Mouse (Mus musculus): ENCODE measurements around the gene Wfdc3. TPM values are rescaled to one million over a fixed set of nuclear protein-coding genes. Genes with fewer than 3 reads are reported as not detected.
"Not testable (repeated sequence)": the region's sequence is repeated elsewhere in the genome, so short reads cannot be mapped to it uniquely, and the experiment has no call there.

Wfdc3 gene
- polyA plus RNA-seq, 1 experiment from 2014 or later = 0.61 TPM

DNA sequence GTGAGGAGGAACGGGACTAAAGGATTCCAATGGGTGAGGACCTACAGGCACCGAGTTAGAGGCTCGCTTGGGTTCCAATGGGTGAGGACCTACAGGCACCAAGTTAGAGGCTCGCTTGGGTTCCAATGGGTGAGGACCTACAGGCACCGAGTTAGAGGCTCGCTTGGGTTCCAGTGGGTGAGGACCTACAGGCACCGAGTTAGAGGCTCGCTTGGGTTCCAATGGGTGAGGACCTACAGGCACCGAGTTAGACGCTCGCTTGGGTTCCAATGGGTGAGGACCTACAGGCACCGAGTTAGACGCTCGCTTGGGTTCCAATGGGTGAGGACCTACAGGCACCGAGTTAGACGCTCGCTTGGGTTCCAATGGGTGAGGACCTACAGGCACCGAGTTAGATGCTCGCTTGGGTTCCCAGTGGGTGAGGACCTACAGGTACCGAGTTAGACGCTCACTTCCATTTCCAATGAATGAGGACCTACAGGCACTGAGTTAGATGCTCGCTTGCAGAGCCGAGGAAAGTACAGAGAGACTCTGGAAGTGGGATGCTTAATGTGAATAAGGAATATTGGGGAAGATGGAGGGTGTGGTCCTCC, 29.4 kb downstream of the Wfdc3 start:
- 92% methylated on average over 23 of the region's 23 CpGs for WGBS
- H3K4me1 ChIP-seq; H3K27me3 ChIP-seq (ENCODE audit: poor library complexity, severe bottlenecking); H3K9me3 ChIP-seq; H3K4me3 ChIP-seq; DNase-seq (ENCODE audit: extremely low spot score, low spot score); H3K27ac ChIP-seq; H3K36me3 ChIP-seq (replicated peaks): not testable (repeated sequence)

DNA sequence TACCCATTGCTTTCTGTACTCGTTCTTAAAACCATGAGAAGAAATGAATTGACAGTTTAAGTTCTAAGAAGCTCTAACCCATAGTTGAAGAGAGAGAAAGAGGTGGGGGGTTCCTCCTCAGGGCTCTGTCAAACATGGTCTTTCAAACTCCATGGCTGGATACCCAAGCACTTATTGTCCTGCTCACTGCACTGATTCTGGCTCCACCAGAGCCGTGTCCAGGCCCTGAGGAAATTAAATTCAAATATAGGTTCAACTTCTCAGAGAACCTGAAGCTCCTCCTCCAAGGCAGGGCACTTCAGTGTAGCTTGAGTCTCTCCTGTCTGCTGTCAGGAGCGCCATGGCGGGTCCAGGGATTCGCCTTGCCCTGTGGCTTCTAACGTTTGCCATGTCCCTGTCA, 30.7 kb downstream of the Wfdc3 start, which contains the start of gene Spint5:
TSS of gene Spint5 (plus strand) at position 301 of the 400 bp plus-strand sequence.
- Histone ChIP-seq H3K9me3 (no peaks in the 10 kb centered on the region), H3K4me1 (no peaks in the 10 kb centered on the region), H3K27me3 (ENCODE audit: poor library complexity, severe bottlenecking) (no peaks in the 10 kb centered on the region), H3K4me3 (no peak within 1 kb of the TSS), H3K36me3 (replicated peaks) (no peaks in the 10 kb centered on the region), H3K27ac (no peak within 1 kb of the TSS)
- WGBS = 77% methylated on average over 6 of the region's 6 CpGs
- no peak for DNase-seq (ENCODE audit: extremely low spot score, low spot score)

DNA sequence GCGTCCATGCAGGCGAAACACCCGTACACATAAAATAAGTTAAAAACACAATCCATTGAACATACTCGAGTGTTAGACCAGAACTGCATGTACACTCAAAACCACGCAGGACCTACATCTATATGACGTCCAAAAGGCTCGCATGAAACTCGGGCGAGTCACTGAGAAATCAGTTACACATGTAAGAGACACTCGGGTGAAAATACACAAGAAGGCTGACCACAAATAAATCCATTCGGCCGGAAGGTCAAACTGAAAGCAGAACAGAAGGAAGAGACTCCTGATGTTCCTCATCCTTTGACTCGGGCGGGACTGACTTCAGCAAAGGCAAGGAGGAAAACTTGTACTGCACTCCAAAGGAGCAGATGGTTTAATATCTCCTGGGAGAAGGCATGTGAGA, 39.7 kb downstream of the Wfdc3 start:
- no peaks in the 10 kb centered on the region for H3K4me1 ChIP-seq
- no peak overlapping the region for H3K4me3 ChIP-seq
- H3K27ac ChIP-seq = no peak overlapping the region
- no peaks in the 10 kb centered on the region for H3K9me3 ChIP-seq
- H3K27me3 ChIP-seq (ENCODE audit: poor library complexity, severe bottlenecking) = no peaks in the 10 kb centered on the region
- WGBS = 92% methylated on average over 14 of the region's 14 CpGs
- no peaks in the 10 kb centered on the region for H3K36me3 ChIP-seq (replicated peaks)
- no peak for DNase-seq (ENCODE audit: extremely low spot score, low spot score)

DNA sequence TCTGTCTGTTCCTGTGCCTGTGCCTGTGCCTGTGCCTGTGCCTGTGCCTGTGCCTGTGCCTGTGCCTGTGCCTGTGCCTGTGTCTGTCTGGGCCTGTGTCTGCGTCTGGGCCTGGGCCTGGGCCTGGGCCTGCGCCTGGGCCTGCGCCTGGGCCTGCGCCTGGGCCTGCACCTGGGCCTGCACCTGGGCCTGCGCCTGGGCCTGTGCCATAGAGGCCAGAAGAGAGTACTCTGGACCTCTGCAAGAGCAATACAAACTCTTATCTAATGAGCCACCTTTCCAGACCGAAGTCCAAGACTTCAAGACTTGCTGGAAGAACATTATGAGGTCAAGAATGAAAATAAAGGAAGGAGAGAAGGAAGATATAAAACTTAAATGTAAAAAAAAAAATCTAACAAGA, 40.4 kb downstream of the Wfdc3 start:
- no peak overlapping the region for H3K4me3 ChIP-seq
- no peaks in the 10 kb centered on the region for H3K36me3 ChIP-seq (replicated peaks)
- no peaks in the 10 kb centered on the region for H3K4me1 ChIP-seq
- WGBS = 91% methylated on average over 6 of the region's 6 CpGs
- no peak overlapping the region for H3K27ac ChIP-seq
- no peak for DNase-seq (ENCODE audit: extremely low spot score, low spot score)
- no peaks in the 10 kb centered on the region for H3K9me3 ChIP-seq
- no peaks in the 10 kb centered on the region for H3K27me3 ChIP-seq (ENCODE audit: poor library complexity, severe bottlenecking)

DNA sequence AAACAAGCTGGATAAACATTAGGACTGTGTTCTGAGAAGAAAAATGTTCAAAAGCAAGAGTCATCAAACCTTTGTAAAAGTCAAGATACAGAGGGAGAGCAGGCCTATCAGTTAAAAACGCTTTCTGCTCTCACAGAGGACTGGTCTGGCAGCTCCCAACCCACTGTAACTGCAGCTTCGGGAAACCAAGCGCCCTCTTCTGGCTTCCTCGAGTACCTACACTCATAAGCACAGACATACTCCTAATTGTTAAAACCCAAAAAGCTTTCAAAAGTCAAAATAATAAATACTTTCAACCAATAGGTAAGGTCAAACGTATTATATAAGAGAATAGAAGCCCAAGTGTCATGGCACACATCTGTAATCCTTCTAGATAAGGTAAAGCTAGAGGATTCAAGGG, 41.5 kb downstream of the Wfdc3 start:
- Histone ChIP-seq H3K4me1 (no peaks in the 10 kb centered on the region), H3K27ac (no peak overlapping the region), H3K4me3 (no peak overlapping the region), H3K36me3 (replicated peaks) (no peaks in the 10 kb centered on the region), H3K9me3 (no peaks in the 10 kb centered on the region), H3K27me3 (ENCODE audit: poor library complexity, severe bottlenecking) (no peaks in the 10 kb centered on the region)
- 76% methylated on average over 5 of the region's 5 CpGs for WGBS
- no peak for DNase-seq (ENCODE audit: extremely low spot score, low spot score)

DNA sequence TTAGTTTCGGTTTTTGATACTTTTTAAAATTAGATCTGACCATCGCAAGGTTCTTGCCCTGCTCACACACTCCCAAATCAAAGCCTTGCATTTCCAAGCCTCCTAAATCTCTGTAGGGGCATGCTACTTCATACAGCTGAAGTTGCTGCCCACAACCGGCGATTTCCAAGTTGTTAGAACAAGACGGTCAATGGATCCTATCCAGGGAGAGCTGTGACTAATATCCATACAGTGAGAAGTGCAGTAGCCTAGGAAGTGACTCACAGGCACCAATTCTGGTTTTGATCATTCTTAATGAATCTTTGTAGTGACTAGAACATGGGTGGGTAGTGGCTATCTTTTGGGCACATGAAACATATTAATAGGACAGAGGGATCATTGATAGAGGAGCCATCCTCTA, 44.0 kb downstream of the Wfdc3 start:
- no peak for DNase-seq (ENCODE audit: extremely low spot score, low spot score)
- H3K27ac ChIP-seq = no peak overlapping the region
- H3K4me1 ChIP-seq = no peaks in the 10 kb centered on the region
- no peaks in the 10 kb centered on the region for H3K9me3 ChIP-seq
- 93% methylated on average over 5 of the region's 5 CpGs for WGBS
- H3K4me3 ChIP-seq = no peak overlapping the region
- no peaks in the 10 kb centered on the region for H3K36me3 ChIP-seq (replicated peaks)
- H3K27me3 ChIP-seq (ENCODE audit: poor library complexity, severe bottlenecking) = no peaks in the 10 kb centered on the region

DNA sequence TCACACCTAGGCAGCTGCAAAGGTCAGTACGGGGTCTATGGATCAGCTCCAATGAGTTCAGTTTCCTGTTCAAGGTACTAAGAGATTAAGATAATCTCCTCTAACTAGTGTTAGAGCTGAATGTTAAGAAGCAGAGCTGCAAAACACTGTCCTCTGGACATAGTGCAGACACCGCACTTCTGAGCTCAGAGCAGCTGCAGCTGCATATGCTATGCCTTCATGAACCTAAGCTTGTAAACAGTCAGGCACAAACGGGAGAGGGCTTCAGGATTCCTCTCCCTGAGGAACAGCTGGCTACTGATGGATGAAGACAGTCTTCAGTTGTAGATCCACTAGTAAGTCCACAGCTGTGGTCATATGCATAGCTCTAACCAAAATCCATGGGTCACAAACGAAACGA, 44.8 kb downstream of the Wfdc3 start:
- Histone ChIP-seq H3K36me3 (replicated peaks) (no peaks in the 10 kb centered on the region), H3K9me3 (no peaks in the 10 kb centered on the region), H3K27me3 (ENCODE audit: poor library complexity, severe bottlenecking) (no peaks in the 10 kb centered on the region), H3K4me1 (no peaks in the 10 kb centered on the region), H3K27ac (no peak overlapping the region), H3K4me3 (no peak overlapping the region)
- 83% methylated on average over 5 of the region's 5 CpGs for WGBS
- DNase-seq (ENCODE audit: extremely low spot score, low spot score) = no peak

GRCm38 (mm10) chr2:164698201-164698600, 47.5 kb downstream of the Wfdc3 start, which contains the start of gene Spint4:
Gene Spint4, plus strand, starts transcription at chr2:164698501.
- Histone ChIP-seq H3K4me1 (no peaks in the 10 kb centered on the region), H3K27me3 (ENCODE audit: poor library complexity, severe bottlenecking) (no peaks in the 10 kb centered on the region), H3K36me3 (replicated peaks) (no peaks in the 10 kb centered on the region), H3K4me3 (no peak within 1 kb of the TSS), H3K9me3 (no peaks in the 10 kb centered on the region), H3K27ac (no peak within 1 kb of the TSS)
- WGBS = 89% methylated on average over 4 of the region's 4 CpGs
- no peak for DNase-seq (ENCODE audit: extremely low spot score, low spot score)

DNA sequence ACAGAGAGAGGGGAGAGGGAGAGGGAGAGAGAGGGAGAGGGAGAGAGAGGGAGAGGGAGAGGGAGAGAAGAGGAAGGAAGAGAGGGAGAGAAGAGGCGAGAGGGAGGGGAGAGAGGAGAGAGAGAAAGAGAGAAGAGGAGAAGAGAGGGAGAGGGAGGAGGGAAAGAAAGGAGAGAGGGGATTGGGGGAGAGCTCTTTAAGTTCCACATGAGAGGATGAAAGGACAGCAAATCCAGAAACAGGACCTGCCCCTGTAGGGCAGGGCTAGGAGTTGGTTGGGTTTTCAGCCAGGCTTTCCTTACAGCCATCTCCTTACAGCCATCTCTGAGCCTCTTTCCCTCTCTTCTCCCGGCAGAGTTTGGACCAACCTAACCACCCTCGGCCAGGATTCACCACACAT, 60.9 kb downstream of the Wfdc3 start, which contains the start of gene Wfdc13:
TSS of gene Wfdc13 (plus strand) at position 301 of the 400 bp plus-strand sequence.
- no peaks in the 10 kb centered on the region for H3K27me3 ChIP-seq (ENCODE audit: poor library complexity, severe bottlenecking)
- H3K9me3 ChIP-seq = no peaks in the 10 kb centered on the region
- DNase-seq (ENCODE audit: extremely low spot score, low spot score) = no peak
- no peaks in the 10 kb centered on the region for H3K36me3 ChIP-seq (replicated peaks)
- no peak within 1 kb of the TSS for H3K4me3 ChIP-seq
- no peaks in the 10 kb centered on the region for H3K4me1 ChIP-seq
- 69% methylated on average over 3 of the region's 3 CpGs for WGBS
- no peak within 1 kb of the TSS for H3K27ac ChIP-seq

Other genes starting within 250 kb of the Wfdc3 start
- gene Pigt, start 248.4 kb downstream of the Wfdc3 start, polyA plus RNA-seq (2016; fragmentation: Nextera tagmentation; extraction: Ambion mirVana) = 38.5 and 42.0 TPM in 2 replicates
- 57.8 and 71.3 TPM in 2 replicates for gene Wfdc2, start 183.5 kb downstream of the Wfdc3 start, polyA plus RNA-seq (2016; fragmentation: Nextera tagmentation; extraction: Ambion mirVana)
- gene Spint3, start 172.5 kb downstream of the Wfdc3 start, polyA plus RNA-seq (2016; fragmentation: Nextera tagmentation; extraction: Ambion mirVana) = not detected in 2 replicates
- gene Wfdc6a, start 160.5 kb downstream of the Wfdc3 start, polyA plus RNA-seq (2016; fragmentation: Nextera tagmentation; extraction: Ambion mirVana) = not detected in 2 replicates
- gene Eppin, start 152.3 kb downstream of the Wfdc3 start, polyA plus RNA-seq (2016; fragmentation: Nextera tagmentation; extraction: Ambion mirVana) = not detected in 2 replicates
- gene Wfdc6b, start 132.4 kb downstream of the Wfdc3 start, polyA plus RNA-seq (2016; fragmentation: Nextera tagmentation; extraction: Ambion mirVana) = not detected in 2 replicates
- not detected in 2 replicates for gene Wfdc8, start 132.3 kb downstream of the Wfdc3 start, polyA plus RNA-seq (2016; fragmentation: Nextera tagmentation; extraction: Ambion mirVana)
- not detected in 2 replicates for gene Wfdc16, start 107.1 kb downstream of the Wfdc3 start, polyA plus RNA-seq (2016; fragmentation: Nextera tagmentation; extraction: Ambion mirVana)
- gene Wfdc10, start 89.9 kb downstream of the Wfdc3 start, polyA plus RNA-seq (2016; fragmentation: Nextera tagmentation; extraction: Ambion mirVana) = not detected in 2 replicates
- gene Wfdc9, start 89.3 kb downstream of the Wfdc3 start, polyA plus RNA-seq (2016; fragmentation: Nextera tagmentation; extraction: Ambion mirVana) = not detected in 2 replicates
- gene Wfdc11, start 71.8 kb downstream of the Wfdc3 start, polyA plus RNA-seq (2016; fragmentation: Nextera tagmentation; extraction: Ambion mirVana) = not detected in 2 replicates
- gene Wfdc13, start 60.8 kb downstream of the Wfdc3 start, polyA plus RNA-seq (2016; fragmentation: Nextera tagmentation; extraction: Ambion mirVana) = not detected in 2 replicates
- not detected in 2 replicates for gene Spint4, start 47.4 kb downstream of the Wfdc3 start, polyA plus RNA-seq (2016; fragmentation: Nextera tagmentation; extraction: Ambion mirVana)
- not detected in 2 replicates for gene Spint5, start 30.6 kb downstream of the Wfdc3 start, polyA plus RNA-seq (2016; fragmentation: Nextera tagmentation; extraction: Ambion mirVana)
- 80.6 and 81.1 TPM in 2 replicates for gene Dnttip1, start 52 bp upstream of the Wfdc3 start, polyA plus RNA-seq (2016; fragmentation: Nextera tagmentation; extraction: Ambion mirVana)
- gene Ube2c, start 24.0 kb upstream of the Wfdc3 start, polyA plus RNA-seq (2016; fragmentation: Nextera tagmentation; extraction: Ambion mirVana) = 638 and 648 TPM in 2 replicates
- not detected in 2 replicates for gene Tnnc2, start 34.0 kb upstream of the Wfdc3 start, polyA plus RNA-seq (2016; fragmentation: Nextera tagmentation; extraction: Ambion mirVana)
- gene Snx21, start 39.9 kb upstream of the Wfdc3 start, polyA plus RNA-seq (2016; fragmentation: Nextera tagmentation; extraction: Ambion mirVana) = 10.4 and 11.0 TPM in 2 replicates
- gene Acot8, start 59.0 kb upstream of the Wfdc3 start, polyA plus RNA-seq (2016; fragmentation: Nextera tagmentation; extraction: Ambion mirVana) = 15.3 and 16.3 TPM in 2 replicates
- gene Zswim3, start 59.2 kb upstream of the Wfdc3 start, polyA plus RNA-seq (2016; fragmentation: Nextera tagmentation; extraction: Ambion mirVana) = 8.6 and 9.2 TPM in 2 replicates
- 25.5 and 25.9 TPM in 2 replicates for gene Zswim1, start 76.8 kb upstream of the Wfdc3 start, polyA plus RNA-seq (2016; fragmentation: Nextera tagmentation; extraction: Ambion mirVana)
- 0.19 TPM in 1 of 2 replicates, not detected in the other for gene Spata25, start 82.6 kb upstream of the Wfdc3 start, polyA plus RNA-seq (2016; fragmentation: Nextera tagmentation; extraction: Ambion mirVana)
- gene Ctsa, start 86.9 kb upstream of the Wfdc3 start, polyA plus RNA-seq (2016; fragmentation: Nextera tagmentation; extraction: Ambion mirVana) = 77.8 and 80.4 TPM in 2 replicates
- 3.9 and 4.5 TPM in 2 replicates for gene Neurl2, start 87.5 kb upstream of the Wfdc3 start, polyA plus RNA-seq (2016; fragmentation: Nextera tagmentation; extraction: Ambion mirVana)
- 36.6 and 40.0 TPM in 2 replicates for gene Pltp, start 111.8 kb upstream of the Wfdc3 start, polyA plus RNA-seq (2016; fragmentation: Nextera tagmentation; extraction: Ambion mirVana)
- 78.3 and 84.6 TPM in 2 replicates for gene Pcif1, start 133.4 kb upstream of the Wfdc3 start, polyA plus RNA-seq (2016; fragmentation: Nextera tagmentation; extraction: Ambion mirVana)
- 16.0 and 16.6 TPM in 2 replicates for gene Zfp335, start 165.8 kb upstream of the Wfdc3 start, polyA plus RNA-seq (2016; fragmentation: Nextera tagmentation; extraction: Ambion mirVana)
- gene Mmp9, start 194.8 kb upstream of the Wfdc3 start, polyA plus RNA-seq (2016; fragmentation: Nextera tagmentation; extraction: Ambion mirVana) = 0.45 TPM in 1 of 2 replicates, not detected in the other
- gene Slc12a5, start 214.9 kb upstream of the Wfdc3 start, polyA plus RNA-seq (2016; fragmentation: Nextera tagmentation; extraction: Ambion mirVana) = 0.92 and 0.93 TPM in 2 replicates